Mouse (Mus musculus) ES-Bruce4 (cell line): ENCODE results near the gene Jmjd1c.

Experiments
- CTCF ChIP-seq: IDR thresholded peaks from one replicate; pipeline ENCODE4 v1.8.1; 2011; ENCODE audit warnings: low read depth, low read length
- EP300 ChIP-seq: IDR thresholded peaks from 2 replicates; pipeline ENCODE4 v1.6.1; 2011; ENCODE audit warnings: low read depth, low read length; ENCODE audit not compliant: insufficient read depth
- POLR2A ChIP-seq: IDR thresholded peaks from one replicate; pipeline ENCODE4 v1.8.1; 2011; ENCODE audit warnings: low read length; ENCODE audit not compliant: insufficient read depth

DNA sequence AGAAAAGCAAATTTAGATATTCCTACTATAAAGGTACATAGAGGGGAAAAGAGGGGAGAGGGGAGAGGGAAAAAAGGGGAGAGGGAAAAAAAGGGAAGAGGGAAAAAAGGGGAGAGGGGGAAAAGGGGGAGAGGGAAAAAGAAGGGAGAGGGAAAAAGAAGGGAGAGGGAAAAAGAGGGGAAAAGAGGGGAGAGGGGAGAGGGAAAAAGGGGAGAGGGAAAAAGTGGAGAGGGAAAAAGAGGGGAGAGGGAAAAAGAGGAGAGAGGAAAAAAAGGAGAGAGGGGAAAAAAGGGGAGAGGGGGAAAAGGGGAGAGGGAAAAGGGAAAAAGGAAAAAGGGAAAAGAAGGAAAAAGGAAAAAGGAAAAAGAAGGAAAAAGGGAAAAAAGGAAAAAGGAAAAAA lies 180.0 kb downstream of the Jmjd1c start:
- TF ChIP-seq POLR2A: no peak
- TF ChIP-seq EP300: no peak
- TF ChIP-seq CTCF: no peak
